Mouse (Mus musculus) E14TG2a.4 (cell line): ENCODE measurements around the gene Tpte.

Source experiments
- H3K27me3 ChIP-seq: 2 replicates; pipeline ENCODE4 v1.6.1; 2014; ENCODE audit warnings: low read length, control low read depth; ENCODE audit not compliant: insufficient read depth
- H3K36me3 ChIP-seq: 2 replicates; pipeline ENCODE4 v1.6.1; 2014; ENCODE audit warnings: low read length, control low read depth; ENCODE audit not compliant: insufficient read depth
- H3K4me1 ChIP-seq: replicated peaks from 2 replicates; pipeline ENCODE4 v1.6.1; 2014; ENCODE audit warnings: low read depth, low read length, control low read depth
- H3K4me3 ChIP-seq: replicated peaks from 2 replicates; pipeline ENCODE4 v1.5.1; 2014; ENCODE audit warnings: mild to moderate bottlenecking, low read length
- H3K9me3 ChIP-seq: 2 replicates; pipeline ENCODE4 v1.6.1; 2014; ENCODE audit warnings: low read length, control low read depth
- CTCF ChIP-seq: conservative IDR thresholded peaks from 2 replicates; pipeline ENCODE4 v1.5.1; 2014; ENCODE audit warnings: low read length
- NANOG ChIP-seq: IDR thresholded peaks from 2 replicates; pipeline ENCODE4 v1.6.1; 2014; ENCODE audit warnings: borderline replicate concordance, low read length, mixed read lengths
- POU5F1 ChIP-seq: IDR thresholded peaks from 2 replicates; pipeline ENCODE4 v1.6.1; 2014; ENCODE audit warnings: low read length, borderline replicate concordance

The Tpte gene

DNA sequence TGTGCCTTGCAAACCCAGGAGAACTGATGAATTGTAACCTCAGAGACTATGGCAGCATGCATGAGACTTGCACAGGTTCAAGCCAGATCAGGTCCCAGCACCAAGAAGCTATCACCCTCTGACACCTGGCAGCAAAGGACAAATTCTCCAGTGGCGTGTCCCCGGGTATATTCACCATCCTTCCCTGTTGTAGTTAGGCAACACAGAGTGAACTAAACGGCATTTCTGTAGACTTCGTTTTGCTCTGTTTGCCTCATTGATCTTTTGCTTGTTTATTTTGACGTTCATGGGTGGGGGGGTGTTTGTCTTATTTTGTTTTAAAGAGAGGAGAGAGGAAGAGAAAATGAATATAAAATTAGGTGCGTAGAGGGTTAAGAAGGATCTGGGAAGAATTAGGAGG lies 101.9 kb downstream of the Tpte start:
- peaks cover 11% of the 10 kb centered on the region for H3K4me1 ChIP-seq
- peaks cover 98% of the 10 kb centered on the region for H3K36me3 ChIP-seq
- TF ChIP-seq CTCF (no peak), NANOG (no peak), POU5F1 (no peak)
- H3K9me3 ChIP-seq = no peaks in the 10 kb centered on the region
- H3K4me3 ChIP-seq = no peak overlapping the region
- H3K27me3 ChIP-seq = no peaks in the 10 kb centered on the region

DNA sequence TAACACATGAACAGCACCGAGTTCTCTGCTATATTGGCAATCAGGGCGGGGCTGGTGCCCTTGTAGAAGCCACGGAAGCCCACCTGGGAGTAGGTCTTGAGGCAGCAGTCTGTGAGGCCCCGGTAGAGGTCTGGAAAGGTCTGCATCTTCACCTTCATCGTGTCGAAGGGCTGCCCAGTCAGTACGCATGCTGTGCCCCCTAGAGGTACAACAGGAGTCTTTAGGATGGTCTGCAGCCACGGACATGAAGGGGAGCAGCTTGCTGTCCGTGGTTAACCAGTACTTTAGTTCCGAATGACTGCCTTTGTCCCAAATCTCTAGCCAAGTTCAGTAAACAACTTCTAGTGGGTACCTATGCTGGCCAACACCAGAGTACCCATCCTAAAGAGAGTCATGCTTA lies 106.6 kb downstream of the Tpte start:
- TF ChIP-seq CTCF = no peak
- TF ChIP-seq POU5F1 = no peak
- no peak for TF ChIP-seq NANOG
- H3K4me1 ChIP-seq = no peaks in the 10 kb centered on the region

DNA sequence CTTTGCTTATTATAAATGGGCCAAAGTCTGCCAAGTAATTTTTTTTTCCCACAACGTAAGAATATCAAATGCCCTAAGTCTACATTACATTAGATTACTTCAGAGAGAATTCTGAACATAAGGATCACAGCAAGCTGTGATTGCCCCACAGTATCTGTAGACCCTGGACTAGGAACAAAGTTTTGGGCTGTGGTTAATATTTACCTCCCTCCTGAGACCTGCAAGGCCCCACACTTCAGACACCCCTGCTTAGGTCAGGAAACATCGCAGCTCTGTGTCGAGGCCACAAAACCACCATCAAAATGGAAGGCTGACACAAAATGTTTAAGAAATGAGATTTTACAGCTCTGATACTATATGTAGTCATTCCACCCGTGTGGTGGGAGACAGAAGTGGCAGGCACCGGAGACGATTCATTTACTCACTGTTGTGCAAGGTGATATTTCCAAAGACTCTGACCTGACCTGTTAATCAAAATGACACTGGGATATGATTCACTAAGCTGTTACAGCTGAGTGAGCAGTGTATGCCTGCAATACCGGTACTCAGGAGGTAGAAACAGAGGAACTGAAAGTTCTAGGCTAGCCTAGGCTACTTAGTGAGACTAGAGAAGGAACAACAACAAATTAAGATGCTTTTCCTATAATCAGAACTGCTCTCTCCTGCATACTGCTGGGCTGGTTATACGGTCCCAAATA lies 107.7 kb downstream of the Tpte start:
- no peaks in the 10 kb centered on the region for H3K9me3 ChIP-seq
- H3K27me3 ChIP-seq = no peaks in the 10 kb centered on the region
- TF ChIP-seq POU5F1 (no peak), NANOG (no peak), CTCF (no peak)
- H3K4me3 ChIP-seq = no peak overlapping the region
- peaks cover 94% of the 10 kb centered on the region for H3K36me3 ChIP-seq
- H3K4me1 ChIP-seq = peaks cover 8% of the 10 kb centered on the region

More for the DNA sequence above, 106.6 kb downstream of the Tpte start:
- Histone ChIP-seq H3K9me3 (no peaks in the 10 kb centered on the region), H3K36me3 (peaks cover 93% of the 10 kb centered on the region), H3K27me3 (no peaks in the 10 kb centered on the region), H3K4me3 (no peak overlapping the region)

DNA sequence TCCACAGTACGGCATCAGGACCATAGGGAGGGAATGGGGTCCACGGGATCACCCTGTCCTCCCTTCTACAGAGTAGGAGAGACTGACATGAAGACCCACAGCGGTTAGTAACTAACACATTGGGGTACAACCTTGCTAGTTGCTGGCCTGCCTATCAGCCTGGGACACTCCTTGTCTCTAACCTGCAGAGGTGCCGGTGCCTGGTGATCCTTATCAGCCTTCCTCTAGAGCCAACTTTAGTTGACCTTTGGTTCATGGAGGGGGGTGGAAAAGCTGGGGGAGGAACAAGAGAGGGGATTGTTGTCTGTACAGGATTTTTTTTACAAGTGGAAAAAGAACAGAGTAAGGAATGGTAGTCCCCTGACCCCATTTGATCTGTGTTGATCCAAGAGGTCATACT lies 111.2 kb downstream of the Tpte start:
- Histone ChIP-seq H3K9me3 (no peaks in the 10 kb centered on the region), H3K36me3 (peaks cover 58% of the 10 kb centered on the region), H3K4me1 (peaks cover 28% of the 10 kb centered on the region), H3K4me3 (no peak overlapping the region), H3K27me3 (no peaks in the 10 kb centered on the region)
- TF ChIP-seq POU5F1 = no peak
- no peak for TF ChIP-seq CTCF
- no peak for TF ChIP-seq NANOG

DNA sequence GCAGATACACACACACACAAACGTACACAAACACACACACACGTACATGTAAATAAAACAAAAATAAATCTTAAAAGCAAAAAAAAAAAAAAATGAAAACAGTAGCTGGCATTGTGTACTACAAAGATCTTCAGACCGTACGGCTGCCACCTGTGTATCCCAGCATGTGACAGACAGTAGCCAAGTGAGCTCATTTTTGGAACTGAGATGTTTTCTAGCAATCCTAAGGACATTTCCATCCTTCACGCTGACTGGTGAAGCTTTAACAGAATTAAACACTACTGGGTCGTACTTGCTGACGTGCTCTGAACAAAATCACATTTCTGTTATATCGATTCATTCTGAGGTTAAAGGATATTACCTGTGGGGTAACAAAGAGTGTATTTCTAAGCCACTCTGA lies 112.0 kb downstream of the Tpte start:
- Histone ChIP-seq H3K27me3 (no peaks in the 10 kb centered on the region), H3K4me3 (no peak overlapping the region), H3K36me3 (peaks cover 50% of the 10 kb centered on the region), H3K9me3 (no peaks in the 10 kb centered on the region), H3K4me1 (peaks cover 31% of the 10 kb centered on the region)
- no peak for TF ChIP-seq NANOG
- TF ChIP-seq POU5F1 = no peak
- TF ChIP-seq CTCF = no peak

DNA sequence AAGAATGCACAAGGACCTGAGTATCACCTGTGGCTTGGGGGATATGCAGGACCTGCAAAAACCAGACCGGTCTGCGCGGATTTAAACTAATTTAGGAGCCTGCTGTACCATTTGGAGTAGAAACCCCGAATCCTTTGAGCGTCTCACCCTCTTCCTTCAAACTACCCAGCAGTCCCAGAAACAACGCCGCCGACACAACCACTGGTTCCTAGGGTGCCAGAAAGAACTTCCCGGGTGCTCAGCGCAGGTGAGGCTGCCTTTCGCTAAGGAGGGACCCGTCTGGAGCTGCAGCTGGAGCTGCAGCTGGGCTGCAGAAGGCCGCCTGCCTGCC lies 114.5 kb downstream of the Tpte start:
- Histone ChIP-seq H3K4me1 (peaks cover 31% of the 10 kb centered on the region), H3K27me3 (no peaks in the 10 kb centered on the region), H3K9me3 (no peaks in the 10 kb centered on the region), H3K36me3 (peaks cover 30% of the 10 kb centered on the region), H3K4me3 (peak overlapping the region; percentile 92)
- TF ChIP-seq NANOG = no peak

DNA sequence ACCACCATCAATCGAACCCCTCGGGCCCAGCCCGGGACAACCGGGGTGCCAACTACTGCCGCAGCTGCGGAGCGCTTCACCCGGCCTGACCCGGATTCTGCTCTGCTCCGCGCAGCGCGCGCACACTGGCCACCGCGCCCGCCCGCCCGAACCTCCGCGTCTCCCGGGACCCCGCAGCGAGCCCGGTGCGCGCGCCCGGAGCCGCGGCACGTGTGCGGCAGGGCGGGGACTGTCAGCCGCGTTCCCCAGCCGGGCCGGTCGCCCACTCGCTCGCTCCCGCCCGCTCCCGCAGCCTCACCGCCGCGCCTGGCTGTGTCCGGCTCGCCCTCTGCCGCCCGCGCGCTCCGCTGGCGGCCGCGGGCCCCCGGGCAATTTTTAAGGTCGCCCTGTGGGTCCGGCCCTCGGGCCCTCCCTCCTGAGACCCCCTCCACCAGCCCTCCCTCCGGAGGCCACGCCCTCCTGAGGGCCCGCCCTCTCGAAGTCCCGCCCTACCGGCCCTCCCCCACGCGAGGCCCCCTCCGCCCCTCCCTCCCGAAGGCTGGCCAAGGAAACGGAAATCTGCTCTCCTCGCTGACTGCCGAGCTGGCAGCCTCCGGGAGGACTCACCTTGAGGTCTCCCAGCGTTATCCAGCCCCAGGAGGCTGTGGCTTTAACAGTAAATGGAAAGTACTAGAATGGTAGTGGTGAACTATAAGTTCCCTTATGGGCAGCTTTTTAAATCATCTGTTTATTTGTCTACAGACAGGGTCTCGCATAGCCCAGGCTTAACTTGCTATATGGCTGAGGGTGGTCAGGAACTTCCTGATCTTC lies 115.1 kb downstream of the Tpte start, which contains the start of gene Slc25a15:
Gene Slc25a15, minus strand, starts transcription at position 456 of the 810 bp plus-strand sequence.
- no peaks in the 10 kb centered on the region for H3K27me3 ChIP-seq
- H3K36me3 ChIP-seq = peaks cover 24% of the 10 kb centered on the region
- TF ChIP-seq POU5F1 = no peak
- no peak for TF ChIP-seq CTCF
- H3K9me3 ChIP-seq = no peaks in the 10 kb centered on the region
- H3K4me3 ChIP-seq = peak within 1 kb of the TSS; percentile 92
- peaks cover 31% of the 10 kb centered on the region for H3K4me1 ChIP-seq

DNA sequence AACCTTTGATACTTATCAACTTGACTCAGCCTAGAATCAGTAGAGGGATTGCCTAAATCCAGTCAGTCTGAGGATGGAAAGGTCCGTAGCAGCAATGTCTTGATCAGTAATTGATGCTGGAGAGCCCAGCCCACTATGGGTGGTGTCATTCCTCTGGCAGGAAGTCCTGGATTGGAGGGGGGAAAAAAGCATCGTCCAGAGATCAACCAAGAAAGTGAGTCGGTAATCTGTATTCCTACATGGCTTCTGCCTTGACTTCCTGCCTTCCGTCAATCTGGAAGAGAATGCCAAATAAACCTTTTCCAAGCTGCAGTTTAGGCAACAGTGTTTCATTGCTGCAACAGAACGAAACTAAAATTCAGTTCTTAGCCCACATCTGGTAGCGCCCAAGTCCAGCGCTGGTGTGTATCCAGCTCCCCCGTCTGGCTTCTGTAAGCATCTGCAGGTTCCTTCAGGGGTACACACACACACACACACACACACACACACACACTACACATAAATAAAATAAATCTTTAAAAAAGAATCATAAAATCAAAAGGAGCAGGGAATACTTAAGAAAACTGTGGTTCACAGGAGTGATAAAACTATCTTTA lies 116.1 kb downstream of the Tpte start:
- H3K27me3 ChIP-seq = no peaks in the 10 kb centered on the region
- no peak for TF ChIP-seq NANOG
- TF ChIP-seq POU5F1 = no peak
- TF ChIP-seq CTCF = peak; percentile 23; the same call in 1 of the 2 replicates
- H3K4me1 ChIP-seq = peaks cover 31% of the 10 kb centered on the region
- no peaks in the 10 kb centered on the region for H3K9me3 ChIP-seq
- H3K36me3 ChIP-seq = peaks cover 14% of the 10 kb centered on the region
- H3K4me3 ChIP-seq = peak overlapping the region; percentile 92

DNA sequence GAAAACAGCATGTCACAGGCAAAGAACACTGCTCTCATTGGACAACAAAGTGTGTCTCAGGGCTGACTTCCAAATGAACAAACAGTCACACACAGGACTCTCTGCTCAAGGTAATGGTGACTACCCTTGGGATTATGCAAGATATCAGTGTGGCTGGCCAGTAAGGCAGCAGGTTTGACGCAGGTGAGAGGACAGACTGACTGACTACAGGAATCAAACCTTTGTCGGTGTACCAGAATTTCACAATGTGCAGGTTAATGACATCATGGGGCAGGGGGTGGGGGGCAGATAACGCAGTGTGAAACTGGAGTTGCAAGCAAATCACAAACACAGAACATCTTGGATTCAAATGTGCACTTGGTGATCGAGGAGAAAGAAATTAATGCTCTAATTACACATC lies 117.4 kb downstream of the Tpte start:
- Histone ChIP-seq H3K9me3 (no peaks in the 10 kb centered on the region), H3K27me3 (no peaks in the 10 kb centered on the region), H3K4me1 (peaks cover 27% of the 10 kb centered on the region), H3K36me3 (peaks cover 2% of the 10 kb centered on the region; the same call in 1 of the 2 replicates), H3K4me3 (no peak overlapping the region)
- TF ChIP-seq POU5F1 (no peak), CTCF (no peak), NANOG (no peak)
